Mouse (Mus musculus): ENCODE data around the gene Kif5a. TPM values are rescaled to one million over a fixed set of nuclear protein-coding genes. Genes with fewer than 3 reads are reported as not detected.

Gene Kif5a
- polyA plus RNA-seq, 1 experiment from 2014 or later = 0.08 TPM

DNA sequence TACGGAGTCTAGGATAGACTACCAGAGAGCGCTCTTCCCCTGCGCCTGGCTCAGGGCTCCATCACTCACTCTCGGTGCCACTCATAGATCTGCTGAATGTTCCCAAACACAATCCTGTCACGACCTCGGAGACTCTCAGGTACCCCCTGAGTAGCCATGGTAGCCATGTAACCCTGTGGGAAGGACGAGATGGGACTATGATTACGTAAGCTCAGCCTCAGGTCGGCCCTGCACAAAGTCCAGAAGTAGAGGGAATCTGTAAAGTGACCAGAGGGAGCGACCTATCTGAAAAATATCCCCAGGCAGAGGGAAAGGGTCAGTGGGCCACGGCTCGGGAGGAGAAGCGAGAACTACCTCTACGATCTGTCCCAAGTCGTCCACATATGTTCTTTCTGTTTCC lies 77.6 kb downstream of the Kif5a start:
- 75% methylated on average over 15 of the region's 15 CpGs for WGBS (ENCODE audit: insufficient replicate concordance)
- no peak overlapping the region for H3K9ac ChIP-seq
- H3K4me3 ChIP-seq = no peak overlapping the region
- no peak overlapping the region for H3K4me2 ChIP-seq
- H3K27me3 ChIP-seq (replicated peaks) = peaks cover 44% of the 10 kb centered on the region
- H3K27ac ChIP-seq = no peak overlapping the region
- no peaks in the 10 kb centered on the region; the same call in 1 of the 2 replicates for H3K9me3 ChIP-seq (replicated peaks)
- H3K36me3 ChIP-seq = peaks cover 18% of the 10 kb centered on the region
- peaks cover 52% of the 10 kb centered on the region for H3K4me1 ChIP-seq
- ATAC-seq = no peak

DNA sequence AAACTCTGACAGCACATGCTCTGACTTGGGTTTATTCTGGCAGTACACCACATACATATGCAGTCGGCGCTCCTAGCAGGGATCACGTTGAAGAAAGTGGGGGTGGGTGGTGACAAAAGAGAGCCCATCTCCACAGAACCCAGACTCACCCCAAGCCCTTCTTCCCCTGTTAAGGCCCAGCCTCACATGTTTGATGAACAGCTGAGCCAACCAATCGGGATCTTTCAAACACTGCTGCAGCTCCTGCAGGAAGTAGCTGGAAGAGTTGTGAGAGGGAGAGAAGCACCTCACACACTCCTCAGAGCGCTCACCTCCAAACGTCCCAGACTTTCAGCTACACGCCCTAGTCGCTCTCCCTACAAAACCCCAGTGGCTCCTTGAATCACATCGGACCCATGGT lies 78.0 kb downstream of the Kif5a start:
- WGBS (ENCODE audit: insufficient replicate concordance) = 67% methylated on average over 9 of the region's 9 CpGs
- H3K4me1 ChIP-seq = peaks cover 52% of the 10 kb centered on the region
- peaks cover 48% of the 10 kb centered on the region for H3K27me3 ChIP-seq (replicated peaks)
- H3K4me3 ChIP-seq = no peak overlapping the region
- H3K36me3 ChIP-seq = peaks cover 18% of the 10 kb centered on the region
- ATAC-seq = no peak
- no peaks in the 10 kb centered on the region; the same call in 1 of the 2 replicates for H3K9me3 ChIP-seq (replicated peaks)
- no peak overlapping the region for H3K9ac ChIP-seq
- H3K27ac ChIP-seq = no peak overlapping the region
- no peak overlapping the region for H3K4me2 ChIP-seq

DNA sequence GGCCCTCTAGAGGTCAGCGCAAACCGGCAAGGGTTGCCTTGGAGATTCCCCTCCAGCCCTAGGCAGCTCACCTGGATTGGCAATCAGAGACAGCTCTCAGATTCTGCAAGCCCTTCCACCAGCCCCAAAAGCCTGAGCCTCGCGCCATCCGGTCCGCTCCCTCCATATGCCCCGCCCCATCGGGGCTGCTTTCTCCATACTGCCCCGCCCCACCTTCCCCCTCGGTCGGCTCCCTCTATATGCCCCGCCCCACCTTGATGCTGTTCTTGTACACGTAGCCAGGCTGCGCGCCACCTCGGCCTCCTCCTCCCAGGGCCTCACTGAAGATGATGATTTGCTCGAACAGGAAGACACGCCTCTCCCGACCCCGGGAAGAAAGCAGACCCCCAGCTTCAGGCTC lies 79.4 kb downstream of the Kif5a start:
- Histone ChIP-seq H3K36me3 (peaks cover 18% of the 10 kb centered on the region), H3K9me3 (replicated peaks) (no peaks in the 10 kb centered on the region; the same call in 1 of the 2 replicates), H3K4me3 (0 out of 2 replicates have a peak overlapping the region, but pooled peaks have one; percentile 6), H3K9ac (no peak overlapping the region; the same call in 1 of the 2 replicates), H3K4me2 (peak overlapping the region; percentile 23), H3K27me3 (replicated peaks) (peaks cover 62% of the 10 kb centered on the region), H3K27ac (no peak overlapping the region), H3K4me1 (peaks cover 50% of the 10 kb centered on the region)
- ATAC-seq = peak; percentile 50
- WGBS (ENCODE audit: insufficient replicate concordance) = 23% methylated on average over 20 of the region's 20 CpGs

DNA sequence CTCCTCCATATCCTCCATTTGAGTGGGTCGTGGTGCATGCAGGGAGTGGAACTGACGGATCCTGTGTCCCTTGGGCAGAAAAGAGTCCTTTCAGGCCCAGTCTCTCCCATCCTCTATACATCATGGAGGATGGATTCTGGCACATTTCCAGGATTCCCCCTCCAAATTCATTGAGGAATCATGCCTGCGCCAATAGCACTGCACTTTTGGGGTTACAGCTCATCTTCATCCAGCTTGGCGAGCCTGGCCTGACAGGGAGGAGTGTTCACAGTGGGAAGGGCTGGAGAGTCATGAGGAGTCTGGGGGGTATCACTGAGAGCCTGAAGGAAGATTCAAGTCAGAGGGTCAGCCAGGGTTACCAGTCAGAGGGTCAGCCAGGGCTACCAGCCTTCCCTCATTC lies 80.5 kb downstream of the Kif5a start:
- peaks cover 71% of the 10 kb centered on the region for H3K27me3 ChIP-seq (replicated peaks)
- H3K27ac ChIP-seq = no peak overlapping the region
- 67% methylated on average over 4 of the region's 4 CpGs for WGBS (ENCODE audit: insufficient replicate concordance)
- peak overlapping the region; percentile 1; the same call in 1 of the 2 replicates for H3K4me3 ChIP-seq
- ATAC-seq = no peak
- H3K36me3 ChIP-seq = peaks cover 18% of the 10 kb centered on the region
- H3K9ac ChIP-seq = no peak overlapping the region
- peaks cover 50% of the 10 kb centered on the region for H3K4me1 ChIP-seq
- H3K4me2 ChIP-seq = peak overlapping the region; percentile 6
- no peaks in the 10 kb centered on the region; the same call in 1 of the 2 replicates for H3K9me3 ChIP-seq (replicated peaks)

DNA sequence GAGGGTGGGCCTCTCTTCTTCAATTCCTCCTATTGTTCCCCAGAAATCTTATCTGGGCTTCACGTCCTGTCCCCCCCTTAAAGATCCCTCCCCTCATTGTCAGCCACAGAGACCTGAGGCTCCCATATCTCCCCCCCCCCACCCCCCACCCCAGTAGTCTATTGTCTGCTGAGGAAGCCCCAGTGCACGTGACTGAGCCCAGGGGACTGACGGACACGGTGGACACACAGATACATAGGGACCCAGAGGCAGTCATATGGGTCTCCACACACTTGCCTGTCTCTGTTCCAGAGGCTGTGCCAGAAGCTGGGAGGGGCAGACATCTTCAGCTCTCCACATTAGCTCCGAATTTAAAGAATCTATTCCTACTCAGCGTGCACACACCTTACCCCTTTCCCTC lies 81.6 kb downstream of the Kif5a start:
- no peak for ATAC-seq
- peaks cover 11% of the 10 kb centered on the region for H3K36me3 ChIP-seq
- H3K9ac ChIP-seq = no peak overlapping the region
- peaks cover 77% of the 10 kb centered on the region for H3K27me3 ChIP-seq (replicated peaks)
- H3K4me2 ChIP-seq = no peak overlapping the region
- H3K4me1 ChIP-seq = peaks cover 55% of the 10 kb centered on the region
- H3K9me3 ChIP-seq (replicated peaks) = no peaks in the 10 kb centered on the region
- no peak overlapping the region for H3K4me3 ChIP-seq
- WGBS (ENCODE audit: insufficient replicate concordance) = 41% methylated on average over 6 of the region's 6 CpGs
- H3K27ac ChIP-seq = no peak overlapping the region

DNA sequence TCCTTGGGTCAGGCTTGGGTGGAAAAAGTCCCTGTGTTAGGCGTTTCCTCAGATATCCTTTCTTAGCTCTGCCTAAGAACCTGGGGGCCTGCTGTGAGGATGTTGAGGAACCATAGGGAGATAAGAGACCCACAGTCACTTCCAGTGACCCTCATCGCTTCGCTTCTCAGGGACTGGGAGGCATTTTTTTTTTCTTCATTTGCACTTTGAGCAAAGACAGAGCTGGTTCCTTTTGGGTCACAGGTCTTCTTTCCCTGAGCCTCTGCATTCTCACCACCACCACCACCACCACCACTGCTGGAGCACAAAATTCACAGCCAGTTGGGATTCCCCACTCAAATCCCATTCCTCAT lies 82.5 kb downstream of the Kif5a start:
- Histone ChIP-seq H3K4me2 (peak overlapping the region; percentile 56), H3K27ac (no peak overlapping the region), H3K4me3 (no peak overlapping the region), H3K4me1 (peaks cover 57% of the 10 kb centered on the region), H3K36me3 (peaks cover 9% of the 10 kb centered on the region; the same call in 1 of the 2 replicates), H3K9me3 (replicated peaks) (no peaks in the 10 kb centered on the region), H3K27me3 (replicated peaks) (peaks cover 85% of the 10 kb centered on the region), H3K9ac (no peak overlapping the region)
- ATAC-seq = no peak
- WGBS (ENCODE audit: insufficient replicate concordance) = 6% methylated on average over 3 of the region's 3 CpGs

DNA sequence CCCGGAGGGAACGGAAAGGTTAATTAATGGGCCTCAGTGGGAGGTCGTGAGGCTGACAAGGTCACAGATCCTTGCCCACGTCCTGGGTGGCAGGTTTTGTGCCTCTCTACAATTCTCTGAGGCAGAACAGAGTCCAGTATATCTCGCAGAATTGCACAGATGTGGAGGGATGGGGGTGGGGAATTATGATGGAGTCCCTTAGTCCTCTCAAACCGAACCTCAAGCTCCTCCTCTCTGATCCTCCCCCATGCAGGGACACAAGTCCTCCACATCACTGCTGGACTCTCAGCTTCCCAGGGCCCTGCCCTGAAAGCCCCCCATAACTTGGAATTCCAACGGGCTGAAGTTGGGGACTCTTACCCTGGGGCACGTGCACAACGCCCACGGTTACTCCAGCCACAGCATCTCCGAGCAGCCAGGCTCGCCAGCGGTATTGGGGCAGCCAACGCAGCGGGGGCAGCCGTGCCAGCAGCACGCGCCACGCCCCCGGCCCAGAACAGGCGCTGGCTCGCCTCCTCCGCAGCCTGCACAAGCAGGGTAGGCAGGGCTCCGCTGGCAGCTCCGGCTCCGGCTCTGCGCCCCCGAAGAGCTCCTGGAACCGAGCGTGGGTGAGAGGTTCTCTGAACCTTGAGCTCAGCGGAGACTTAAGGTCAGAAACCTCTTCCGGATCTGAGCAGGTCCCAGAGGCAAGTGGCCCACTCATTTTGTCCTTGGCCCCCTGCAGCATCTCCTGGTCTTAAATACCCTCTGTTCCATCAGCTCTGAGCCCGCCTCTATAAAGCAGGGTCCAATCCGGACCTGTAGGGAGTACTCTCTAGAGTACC lies 83.1 kb downstream of the Kif5a start, which contains the start of gene Slc26a10:
Slc26a10 (minus strand) TSS at position 775 of the 824 bp plus-strand sequence.
- H3K4me1 ChIP-seq = peaks cover 57% of the 10 kb centered on the region
- ATAC-seq = no peak
- peak within 1 kb of the TSS; percentile 31 for H3K4me3 ChIP-seq
- peaks cover 86% of the 10 kb centered on the region for H3K27me3 ChIP-seq (replicated peaks)
- H3K9me3 ChIP-seq (replicated peaks) = no peaks in the 10 kb centered on the region
- H3K9ac ChIP-seq = 0 out of 2 replicates have a peak within 1 kb of the TSS, but pooled peaks have one; percentile 1
- peak within 1 kb of the TSS; percentile 56 for H3K4me2 ChIP-seq
- H3K36me3 ChIP-seq = peaks cover 4% of the 10 kb centered on the region; the same call in 1 of the 2 replicates
- 5% methylated on average over 34 of the region's 34 CpGs for WGBS (ENCODE audit: insufficient replicate concordance)
- no peak within 1 kb of the TSS for H3K27ac ChIP-seq

DNA sequence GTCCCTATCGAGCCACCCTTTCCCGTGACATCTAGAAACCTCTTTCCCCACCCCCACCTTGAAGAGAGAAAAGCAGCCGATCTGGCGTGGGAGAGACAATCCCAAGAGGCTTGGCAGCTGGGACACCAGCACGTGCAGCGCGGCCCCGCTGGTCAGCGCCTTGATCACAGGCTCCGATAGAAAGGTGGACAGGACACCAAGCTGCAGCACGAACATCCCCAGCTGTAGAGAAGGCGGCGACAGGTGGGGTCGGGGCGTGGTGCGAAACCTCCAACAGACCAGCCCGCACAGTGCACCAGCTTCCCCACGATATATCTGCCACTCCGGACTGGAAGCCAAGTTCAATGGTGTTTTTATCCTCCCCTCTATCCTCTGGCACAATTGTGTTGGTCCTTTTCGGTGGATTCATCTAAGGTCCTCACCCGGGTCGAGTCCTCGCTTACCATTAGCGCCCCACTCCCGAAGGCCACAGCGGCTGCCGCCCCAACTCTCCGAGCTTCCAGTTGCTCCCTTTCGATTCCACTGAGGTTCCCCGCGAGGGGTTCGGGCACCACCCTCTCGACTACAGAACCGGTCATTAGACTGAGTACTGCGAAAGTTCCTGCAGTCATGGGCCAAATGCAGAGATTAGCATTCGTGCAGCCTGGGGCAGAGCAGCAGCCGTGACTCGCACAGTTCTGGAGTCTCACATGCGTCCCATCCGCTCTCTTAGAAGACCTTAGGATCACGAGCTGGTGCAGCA lies 84.7 kb downstream of the Kif5a start:
- H3K27ac ChIP-seq = no peak overlapping the region
- 0 out of 2 replicates have a peak, but pooled peaks cover 4% of the 10 kb centered on the region for H3K36me3 ChIP-seq
- H3K4me3 ChIP-seq = peak overlapping the region; percentile 47
- peak overlapping the region; percentile 45 for H3K9ac ChIP-seq
- H3K9me3 ChIP-seq (replicated peaks) = no peaks in the 10 kb centered on the region
- peaks cover 86% of the 10 kb centered on the region for H3K27me3 ChIP-seq (replicated peaks)
- WGBS (ENCODE audit: insufficient replicate concordance) = 4% methylated on average over 41 of the region's 41 CpGs
- peak overlapping the region; percentile 72 for H3K4me2 ChIP-seq
- H3K4me1 ChIP-seq = peaks cover 47% of the 10 kb centered on the region
- ATAC-seq = no peak; the same call in 1 of the 2 replicates

DNA sequence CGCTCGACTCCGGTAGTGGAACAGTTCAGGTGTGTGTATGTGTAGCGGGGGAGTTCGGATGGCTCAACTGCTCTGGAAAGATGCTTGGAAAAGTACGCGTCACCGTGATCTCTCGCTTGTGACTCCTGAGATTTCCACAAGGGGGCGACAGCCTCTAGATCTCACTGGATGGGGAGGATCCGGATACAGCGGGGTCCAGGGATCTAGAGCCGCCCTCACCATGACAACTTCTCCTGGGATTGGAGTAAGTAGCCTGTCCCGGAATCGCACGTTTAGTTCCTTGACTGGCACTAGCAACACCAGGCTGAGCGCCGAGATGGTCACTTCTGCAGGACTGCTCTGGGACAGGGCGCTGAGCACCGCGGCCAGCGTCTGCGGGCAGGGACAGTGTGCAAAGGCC lies 85.4 kb downstream of the Kif5a start:
- Histone ChIP-seq H3K27ac (no peak overlapping the region), H3K9me3 (replicated peaks) (no peaks in the 10 kb centered on the region), H3K4me2 (peak overlapping the region; percentile 72), H3K36me3 (0 out of 2 replicates have a peak, but pooled peaks cover 2% of the 10 kb centered on the region), H3K4me3 (peak overlapping the region; percentile 47), H3K4me1 (peaks cover 45% of the 10 kb centered on the region), H3K9ac (peak overlapping the region; percentile 45), H3K27me3 (replicated peaks) (peaks cover 85% of the 10 kb centered on the region)
- WGBS (ENCODE audit: insufficient replicate concordance) = under 1% methylated on average over 23 of the region's 23 CpGs
- peak; percentile 46 for ATAC-seq

DNA sequence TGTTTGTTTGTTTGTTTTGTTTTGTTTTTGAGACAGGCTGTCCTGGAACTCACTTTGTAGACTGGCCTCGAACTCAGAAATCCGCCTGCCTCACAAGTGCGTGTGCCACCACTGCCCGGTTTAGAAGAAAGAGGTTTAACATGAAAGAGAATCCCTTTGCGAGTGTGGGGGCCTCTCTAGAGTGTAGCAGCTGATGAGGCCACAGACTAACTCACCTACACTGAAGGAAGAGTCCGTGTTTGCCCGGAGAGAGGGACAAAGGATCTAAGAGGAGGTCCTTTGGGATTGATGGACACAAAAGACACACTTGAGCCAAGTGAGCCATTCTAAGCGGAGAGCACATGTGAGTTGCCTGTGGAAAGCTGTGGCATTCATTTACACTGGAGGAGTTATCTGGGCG lies 85.9 kb downstream of the Kif5a start:
- Histone ChIP-seq H3K36me3 (no peaks in the 10 kb centered on the region), H3K4me2 (peak overlapping the region; percentile 72), H3K27ac (no peak overlapping the region), H3K4me1 (peaks cover 45% of the 10 kb centered on the region), H3K9ac (no peak overlapping the region; the same call in 1 of the 2 replicates), H3K27me3 (replicated peaks) (peaks cover 80% of the 10 kb centered on the region), H3K9me3 (replicated peaks) (no peaks in the 10 kb centered on the region), H3K4me3 (peak overlapping the region; percentile 47)
- no peak for ATAC-seq
- WGBS (ENCODE audit: insufficient replicate concordance) = 25% methylated on average over 9 of the region's 9 CpGs

DNA sequence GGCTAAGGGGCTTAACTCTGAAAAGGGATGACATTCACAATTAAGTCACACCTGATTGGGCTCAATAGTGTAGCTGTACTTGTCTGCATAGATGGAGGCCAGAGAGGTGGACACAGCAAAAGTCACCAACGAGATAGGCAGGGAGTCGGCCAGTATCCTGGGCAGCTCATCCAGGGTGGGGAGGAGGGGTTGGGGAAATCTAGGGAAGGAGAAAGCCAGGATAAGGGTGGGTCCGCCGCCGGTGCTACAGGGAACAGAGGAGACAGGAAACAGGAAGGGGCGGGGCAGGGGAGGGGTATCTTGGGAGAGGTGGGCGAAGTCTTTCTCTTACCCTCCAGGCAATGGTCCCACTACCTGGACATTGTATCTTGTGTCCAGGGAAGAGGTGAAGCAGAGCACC lies 86.4 kb downstream of the Kif5a start:
- Histone ChIP-seq H3K9ac (no peak overlapping the region; the same call in 1 of the 2 replicates), H3K27ac (no peak overlapping the region), H3K4me3 (peak overlapping the region; percentile 47; the same call in 1 of the 2 replicates), H3K4me2 (peak overlapping the region; percentile 72), H3K27me3 (replicated peaks) (peaks cover 79% of the 10 kb centered on the region), H3K4me1 (peaks cover 45% of the 10 kb centered on the region), H3K36me3 (no peaks in the 10 kb centered on the region; the same call in 1 of the 2 replicates), H3K9me3 (replicated peaks) (no peaks in the 10 kb centered on the region)
- ATAC-seq = no peak
- 9% methylated on average over 7 of the region's 7 CpGs for whole genome bisulfite sequencing (ENCODE audit: insufficient replicate concordance)
